Mouse (Mus musculus) ES-E14 (cell line): ENCODE measurements around the gene Ly6g6f.
A peak's percentile ranks its signal among the peaks of the same experiment; 100 is the strongest.

Source experiments
- CHD2 ChIP-seq: IDR thresholded peaks from 2 replicates; pipeline ENCODE4 v1.6.1; 2014; ENCODE audit warnings: mild to moderate bottlenecking, low read depth, low read length, inconsistent platforms
- HCFC1 ChIP-seq: IDR thresholded peaks from 2 replicates; pipeline ENCODE4 v1.6.1; 2012; ENCODE audit warnings: low read length, inconsistent platforms, borderline replicate concordance; ENCODE audit not compliant: insufficient read depth
- MAFK ChIP-seq: IDR thresholded peaks from 2 replicates; pipeline ENCODE4 v1.6.1; 2014; ENCODE audit warnings: mild to moderate bottlenecking, low read depth, low read length, inconsistent platforms; ENCODE audit not compliant: insufficient read depth
- ZC3H11A ChIP-seq: IDR thresholded peaks from 2 replicates; pipeline ENCODE4 v1.6.1; 2012; ENCODE audit warnings: low read depth, mild to moderate bottlenecking, inconsistent platforms, low read length, borderline replicate concordance
- ZNF384 ChIP-seq: IDR thresholded peaks from 2 replicates; pipeline ENCODE4 v1.6.1; 2012; ENCODE audit warnings: low read depth, low read length, inconsistent platforms

DNA sequence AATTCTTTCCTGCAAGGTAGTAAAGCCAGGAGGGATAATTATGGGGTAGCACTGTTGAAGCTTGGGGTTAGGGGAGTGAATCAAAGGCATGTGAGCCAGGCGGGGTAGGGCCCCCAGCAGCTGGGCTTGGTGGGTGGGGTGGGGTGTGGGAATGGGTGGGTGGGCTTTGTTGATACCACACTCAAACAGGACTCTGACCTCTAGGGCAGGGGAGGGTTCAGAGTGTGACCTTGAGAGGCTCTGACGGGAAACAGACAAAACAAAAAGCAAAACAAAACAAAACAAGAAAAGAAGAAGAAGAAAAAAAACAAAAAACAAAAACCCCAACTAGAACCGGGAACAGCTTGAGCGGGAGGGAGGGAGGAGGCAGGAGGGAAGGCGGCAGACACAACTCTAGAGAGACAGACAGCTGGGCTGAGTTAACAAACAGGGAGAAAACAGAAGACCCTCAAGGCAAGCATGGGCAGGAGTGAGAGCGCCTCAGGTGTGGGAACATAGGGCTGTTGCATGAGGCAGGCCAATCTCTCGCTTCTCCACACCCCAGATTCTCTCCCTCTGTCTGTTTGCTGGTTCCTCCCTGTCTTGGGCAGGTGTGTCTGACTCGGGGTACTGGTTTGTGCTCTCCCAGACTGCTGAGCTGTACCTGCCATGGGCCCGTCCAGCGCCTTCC lies 8.8 kb downstream of the Ly6g6f start, which contains the start of gene Ly6g6e:
- TF ChIP-seq ZC3H11A (no peak), ZNF384 (0 out of 2 replicates have a peak, but pooled peaks have one; percentile 49), CHD2 (no peak), MAFK (no peak), HCFC1 (0 out of 2 replicates have a peak, but pooled peaks have one; percentile 28)
